Mouse (Mus musculus) adrenal gland, adult 8-10 months (tissue): ENCODE measurements at regions not wholly inside any gene's neighbourhood (a gene's known extent, or its start where the extent isn't known, plus 50 kb on each side); places are given as distances from the start of the nearest gene placed in this dataset.

Source experiments
- DNase-seq: peaks from one replicate; pipeline ENCODE4 v3.0.0; 2022

DNA sequence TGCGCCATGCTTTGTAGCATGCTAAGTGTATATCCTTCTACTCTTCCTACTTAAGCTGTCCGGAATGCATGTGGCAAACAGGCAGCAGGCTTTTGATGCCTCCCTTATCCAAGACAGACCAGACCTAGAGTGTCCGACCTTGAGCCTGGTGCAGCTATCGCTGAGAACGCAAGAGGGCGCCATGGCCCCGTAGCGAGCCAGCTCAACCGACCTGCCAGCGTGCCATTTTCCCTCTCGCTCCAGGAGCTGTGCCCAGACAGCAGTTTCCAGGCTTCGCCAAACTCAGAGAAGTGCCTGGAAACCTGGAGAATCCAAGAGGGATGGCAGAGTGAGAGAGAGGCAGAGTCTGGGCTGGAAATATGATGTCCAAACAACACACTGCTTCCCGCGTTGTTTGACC lies 155.8 kb upstream of the Gm12830 start:
- peak; percentile 72 for DNase-seq

DNA sequence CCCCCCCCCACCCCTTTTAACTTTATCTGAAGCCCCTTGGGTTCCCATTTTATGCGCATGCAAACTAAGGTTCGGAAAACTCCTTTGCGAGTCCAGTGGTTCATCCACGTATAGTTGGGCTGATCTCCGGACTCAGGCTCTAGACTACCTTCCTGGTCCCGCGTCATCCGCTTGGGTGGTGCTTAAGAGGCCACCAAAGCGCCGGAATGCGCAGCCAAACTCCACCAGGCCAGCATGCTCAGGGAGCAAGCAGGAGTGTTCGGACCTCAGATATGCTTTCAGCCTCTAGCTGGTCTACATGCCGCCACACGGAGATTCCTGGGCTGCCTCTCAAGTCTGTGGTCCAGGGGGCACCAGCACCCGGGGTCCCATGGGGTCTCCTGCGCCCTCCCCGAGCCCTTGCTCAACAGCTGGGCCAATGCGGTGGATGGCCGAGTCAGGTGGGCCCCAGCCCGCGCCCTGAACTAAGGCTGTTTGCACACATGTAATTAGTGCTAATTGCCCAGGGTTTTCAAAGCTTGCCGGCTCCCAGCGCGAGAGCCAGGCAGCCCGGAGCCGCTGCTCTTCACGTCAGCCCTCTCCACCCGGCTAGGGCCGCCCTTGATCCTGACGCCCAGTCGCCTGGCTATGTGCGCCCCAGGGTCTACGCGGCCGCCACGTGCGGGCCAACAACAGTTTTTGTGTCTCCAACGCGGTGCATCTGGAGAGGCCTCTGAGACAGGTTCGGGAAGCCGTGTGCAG lies 155.1 kb upstream of the Gm12830 start:
- DNase-seq, result no peak

DNA sequence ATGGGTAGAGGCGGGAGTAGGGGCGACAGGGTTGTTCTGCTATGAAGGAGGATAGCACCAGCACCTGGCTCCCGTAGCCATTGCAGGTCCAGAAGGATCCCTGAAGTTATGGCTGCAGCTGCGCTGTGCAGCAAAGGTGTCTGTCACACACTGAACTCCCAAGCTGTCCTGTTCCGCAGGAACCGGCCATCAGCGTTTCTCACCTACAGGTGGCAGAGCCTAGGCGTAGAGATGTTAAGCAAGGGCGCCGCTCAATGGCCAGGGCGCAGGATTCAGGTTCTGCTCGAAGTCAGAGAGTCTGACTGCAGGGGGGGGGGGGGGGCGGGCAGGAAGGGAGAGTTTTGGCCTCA lies 154.6 kb upstream of the Gm12830 start:
- no peak for DNase-seq

DNA sequence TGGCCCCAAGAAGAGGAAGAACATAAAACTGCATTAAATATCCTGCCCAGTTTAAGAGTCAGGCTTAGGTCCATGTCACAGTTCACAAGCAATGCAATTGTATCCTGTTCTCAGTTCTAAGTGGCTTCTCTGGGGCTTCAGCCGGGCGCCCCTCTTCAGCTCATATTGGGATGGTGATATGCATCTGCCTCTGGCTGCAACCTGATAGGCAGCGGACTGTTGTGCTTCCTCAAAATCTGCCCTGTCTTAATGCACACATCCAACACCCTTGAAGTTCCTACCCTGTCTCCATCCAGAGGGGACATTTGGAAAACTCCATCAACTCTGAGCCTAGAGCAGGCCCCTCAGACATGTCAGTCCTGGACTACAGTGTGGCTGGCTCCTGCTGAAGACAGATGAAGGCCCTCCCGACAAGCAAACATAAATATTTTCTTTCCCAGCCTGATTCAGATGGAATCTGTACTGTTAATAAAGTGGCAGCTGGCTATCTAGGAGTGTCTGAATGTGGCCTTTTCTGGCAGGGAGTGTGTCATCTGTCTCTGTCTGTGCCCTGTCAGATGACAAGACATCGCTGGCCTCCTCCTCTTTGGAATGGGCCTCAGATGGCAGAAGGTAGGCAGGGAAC lies 149.3 kb upstream of the Gm12830 start:
- DNase-seq, result no peak

DNA sequence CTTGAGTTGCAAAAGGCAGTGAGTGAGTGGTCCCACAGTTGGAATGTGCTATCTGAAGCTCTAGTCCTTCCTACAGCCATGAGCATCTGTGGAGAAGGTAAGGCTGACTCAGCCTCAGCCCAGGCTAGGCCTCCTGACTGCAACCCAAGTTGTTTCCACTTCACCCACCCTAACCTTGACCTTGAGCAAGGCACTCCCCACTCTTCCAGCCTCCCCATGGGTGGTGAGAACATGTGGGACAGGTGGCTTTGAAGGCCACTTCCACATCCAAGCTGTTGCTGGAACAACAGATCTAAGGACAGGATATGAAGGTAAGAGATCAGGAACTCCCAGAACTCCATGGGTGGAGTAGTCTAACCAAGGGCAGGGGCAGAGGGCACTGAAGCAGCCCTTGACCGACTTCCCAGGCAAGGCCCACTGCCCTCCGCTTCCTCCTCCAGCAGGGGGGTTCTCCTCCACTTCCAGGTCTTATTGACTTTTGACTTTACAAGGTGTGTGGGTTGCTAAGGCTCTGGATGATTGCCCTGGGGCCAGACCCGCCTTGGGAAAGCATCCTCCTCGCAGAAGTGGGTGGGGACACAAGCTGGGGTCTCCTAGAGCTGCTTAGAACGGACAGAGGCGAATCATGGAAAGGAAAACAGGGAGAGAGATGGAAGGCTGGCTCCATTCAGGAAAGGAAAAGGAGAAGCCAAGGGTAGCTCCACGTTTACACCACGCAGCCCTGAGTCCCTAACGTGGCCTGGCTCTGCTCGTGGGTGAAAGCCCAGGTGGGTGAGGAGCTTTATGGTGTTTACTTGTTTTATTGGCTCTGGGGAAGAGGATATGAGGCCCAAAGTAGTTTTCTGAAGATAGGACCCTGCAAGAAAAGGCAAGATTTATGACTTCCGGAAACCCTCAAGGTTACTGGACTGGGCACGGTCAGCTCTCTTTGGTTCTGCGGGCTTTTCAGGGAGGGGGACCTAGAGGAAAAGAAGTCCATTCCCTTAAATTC lies 144.3 kb upstream of the Gm12830 start:
- no peak for DNase-seq

DNA sequence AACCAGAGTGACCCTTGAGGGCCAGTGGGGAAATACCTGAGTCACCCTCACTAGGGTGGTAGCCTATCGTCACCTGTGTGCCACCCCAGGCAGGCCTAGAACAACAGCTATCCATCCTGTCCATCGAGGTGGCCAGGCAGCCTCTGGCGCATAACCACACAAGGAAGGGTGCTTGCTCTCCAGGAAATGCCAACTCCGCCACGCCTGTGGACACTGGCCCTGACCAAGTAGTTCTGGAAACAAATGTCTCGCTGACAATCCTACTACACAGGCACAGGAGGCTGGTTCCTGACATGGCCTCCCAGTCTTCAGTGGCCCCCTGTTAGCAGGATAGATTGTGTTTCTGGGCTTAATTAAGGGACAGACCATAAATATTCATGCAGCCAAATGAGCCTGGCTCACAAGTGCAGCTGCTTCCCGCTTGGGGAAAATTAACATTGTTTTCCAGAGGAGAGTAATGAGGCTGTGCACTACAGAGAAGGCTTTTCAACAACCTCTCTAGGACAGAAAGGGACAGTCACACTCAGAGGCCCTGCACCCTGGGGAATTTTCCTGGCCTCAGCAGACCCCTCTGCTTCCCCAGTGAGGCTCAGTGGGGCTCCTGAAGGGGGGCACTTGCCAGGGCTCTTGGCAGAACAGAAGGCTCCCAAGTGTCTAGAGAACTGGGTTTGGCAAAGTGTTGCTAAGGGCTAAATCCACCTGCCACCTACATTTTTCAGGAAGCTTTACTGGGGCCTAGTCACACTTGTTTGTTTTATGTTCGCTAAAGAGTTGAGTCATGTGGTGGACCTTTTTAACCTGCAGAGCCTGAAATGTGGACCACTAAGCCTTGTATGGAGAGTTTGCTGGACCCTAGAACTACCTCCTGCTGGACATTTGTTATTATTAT lies 143.2 kb upstream of the Gm12830 start:
- no peak for DNase-seq

DNA sequence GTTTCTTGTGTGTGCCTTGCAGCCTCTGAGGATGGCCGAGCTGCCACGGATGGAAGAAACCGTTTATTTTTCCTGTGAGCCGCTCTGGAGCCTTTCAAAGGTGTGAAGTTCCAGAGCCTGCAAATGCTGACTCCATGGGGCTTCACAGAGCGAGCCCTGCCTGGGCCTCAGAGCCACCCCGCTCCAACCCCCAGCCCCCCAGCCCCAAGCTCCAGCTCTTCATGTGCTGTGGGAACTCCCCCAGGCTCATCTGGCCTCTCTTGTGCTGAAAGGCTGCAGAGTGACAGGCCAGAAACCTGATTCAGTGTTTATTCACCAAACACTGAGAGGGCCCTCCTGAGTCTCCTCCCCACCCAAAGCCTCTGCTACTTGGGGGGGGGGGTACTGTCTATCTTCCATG lies 141.2 kb upstream of the Gm12830 start:
- DNase-seq, result no peak

DNA sequence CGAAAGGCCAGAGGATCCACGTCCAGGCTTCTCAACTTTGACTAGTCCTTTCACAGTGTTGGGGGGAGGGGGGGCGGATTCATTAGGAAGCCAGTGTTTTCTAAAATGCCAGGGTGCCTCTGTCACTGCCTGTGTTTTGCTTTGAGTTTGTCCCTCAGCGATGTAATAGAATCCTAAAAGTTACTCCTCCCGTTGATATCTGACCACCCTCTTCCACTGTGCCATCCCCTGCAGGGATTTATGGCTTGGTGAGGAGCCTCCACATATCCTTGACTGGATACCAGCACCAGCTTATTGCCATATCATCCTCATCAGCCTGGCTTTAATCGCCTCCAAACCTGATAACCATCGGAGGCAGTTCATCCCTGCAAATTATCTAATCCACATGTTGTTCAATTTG lies 138.6 kb upstream of the Gm12830 start:
- DNase-seq, result no peak

DNA sequence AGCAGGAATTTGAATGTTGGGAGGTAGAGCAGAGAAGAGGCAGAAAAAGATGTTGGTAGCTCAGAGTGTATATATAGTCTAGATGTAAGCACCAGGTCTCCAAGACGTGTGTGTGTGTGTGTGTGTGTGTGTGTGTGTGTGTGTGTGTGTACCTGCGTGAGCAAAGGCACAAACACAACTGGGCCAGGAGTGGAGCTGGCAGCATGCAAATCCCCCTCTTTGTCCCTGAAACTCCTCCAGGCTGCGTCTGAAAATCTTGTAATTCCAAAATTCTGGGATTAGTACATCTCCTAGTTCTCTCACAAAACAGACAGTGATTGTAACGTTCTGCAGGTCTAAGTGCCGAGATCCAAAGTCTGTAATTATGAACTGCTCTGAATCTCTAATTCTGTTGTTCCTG lies 137.8 kb upstream of the Gm12830 start:
- no peak for DNase-seq

DNA sequence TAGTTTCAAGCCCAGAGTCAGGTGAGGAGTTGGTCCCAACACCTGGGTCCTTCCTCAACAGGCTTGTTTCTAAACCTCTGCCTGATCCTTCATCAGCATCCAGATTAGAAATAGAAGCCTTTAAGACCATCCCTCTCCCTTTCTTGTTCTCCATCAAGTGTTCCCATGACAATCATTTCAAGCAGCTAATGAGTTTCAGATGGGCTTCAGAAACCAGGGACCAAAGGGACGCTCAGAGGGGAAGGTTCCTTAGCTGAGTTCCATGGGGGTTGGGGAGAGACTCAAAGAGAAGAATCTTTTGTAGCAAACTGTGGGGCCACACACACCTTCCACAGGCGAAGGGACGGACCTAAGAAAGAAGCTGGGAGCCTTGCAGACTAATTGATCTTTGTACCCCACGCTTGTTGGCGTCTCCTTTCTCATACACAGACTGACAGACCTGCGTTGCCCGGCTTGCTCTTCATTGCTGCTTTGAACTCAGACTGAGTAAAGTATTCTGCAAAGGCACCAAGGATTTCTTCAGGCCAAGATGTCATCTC lies 136.6 kb upstream of the Gm12830 start:
- no peak for DNase-seq

DNA sequence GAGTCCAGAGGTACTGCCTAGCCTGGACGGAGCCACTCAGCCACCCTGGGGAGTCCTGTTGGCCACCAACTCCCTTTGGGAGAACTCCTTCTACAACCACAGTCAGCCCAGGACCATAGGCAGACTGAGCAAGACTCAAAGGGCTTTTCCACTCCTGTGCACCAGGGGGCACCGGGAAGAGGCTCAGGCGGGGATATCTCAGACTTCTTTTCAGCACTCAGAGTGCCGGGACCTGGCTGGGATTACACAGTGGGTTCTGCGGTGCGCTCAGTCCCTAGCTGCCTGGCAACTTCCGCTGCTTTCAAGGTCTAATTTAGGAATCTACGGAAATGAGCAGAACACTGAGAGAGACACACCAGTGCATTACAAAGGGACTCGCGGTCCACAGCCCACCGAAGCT lies 136.1 kb upstream of the Gm12830 start:
- no peak for DNase-seq

DNA sequence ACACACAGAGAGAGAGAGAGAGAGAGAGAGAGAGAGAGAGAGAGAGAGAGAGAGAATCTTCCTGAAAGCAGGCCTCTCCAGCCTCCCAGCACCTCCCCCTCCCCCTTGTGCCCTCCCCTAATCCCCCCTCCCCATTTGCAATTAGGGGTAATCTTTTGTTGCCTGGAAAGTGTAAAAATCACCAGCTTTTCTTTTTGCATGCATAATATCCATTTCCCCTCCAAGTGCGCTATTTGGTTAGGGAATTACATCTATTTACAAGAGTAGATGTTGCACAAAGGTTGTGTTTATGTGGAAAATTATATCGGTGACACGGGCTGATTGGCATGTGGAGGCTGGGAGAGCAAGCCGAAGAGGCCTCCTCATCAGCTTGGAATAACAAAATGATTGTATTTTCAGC lies 135.4 kb upstream of the Gm12830 start:
- DNase-seq, result no peak

DNA sequence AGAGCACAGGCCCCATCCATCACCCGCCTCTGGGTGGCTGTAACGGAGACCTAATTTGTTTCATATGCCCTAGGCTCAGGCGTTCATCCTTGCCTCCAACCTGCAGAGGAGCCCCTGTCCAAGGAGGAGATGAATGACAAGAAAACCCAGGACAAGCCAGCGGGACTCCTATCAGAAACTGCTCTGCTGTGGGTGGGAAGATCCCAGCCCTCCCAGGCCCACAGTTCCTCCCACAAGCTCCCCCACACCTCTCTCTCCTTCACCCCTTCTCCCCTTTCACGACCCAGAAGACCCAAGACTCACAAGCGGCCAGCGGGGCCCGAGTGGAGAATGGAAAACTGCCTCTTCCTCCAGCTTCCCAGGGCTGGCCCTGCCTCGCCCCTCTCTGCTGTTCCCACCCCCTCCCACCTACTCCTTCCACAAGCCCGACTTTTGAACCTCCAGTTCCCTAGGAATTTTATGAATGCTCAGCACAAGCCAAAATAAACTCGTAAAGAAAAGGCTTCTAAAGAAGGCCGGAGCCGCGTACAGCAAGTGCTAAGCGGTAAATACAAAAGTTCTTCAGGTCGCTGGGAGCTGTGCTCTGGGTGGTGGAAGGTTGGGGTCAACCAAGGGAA lies 133.1 kb upstream of the Gm12830 start:
- DNase-seq, result no peak

DNA sequence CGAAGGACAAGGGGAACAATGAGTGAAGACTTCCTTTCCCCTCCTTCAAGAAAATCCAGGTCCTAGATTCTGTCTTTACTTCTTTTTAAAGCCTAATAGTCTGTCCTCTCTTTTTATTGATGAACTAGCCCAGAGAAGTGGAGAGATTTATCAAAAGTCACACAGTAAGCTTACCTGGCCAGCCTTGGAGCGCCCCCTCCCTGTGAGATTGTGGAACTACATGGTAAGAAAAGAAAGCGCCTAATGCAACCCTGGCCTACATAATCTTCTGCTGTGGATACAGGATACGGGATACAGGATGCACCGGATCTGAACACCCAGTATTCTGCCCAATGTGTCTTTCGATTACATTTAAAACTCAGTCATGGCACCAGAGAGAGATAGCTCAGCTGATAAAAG lies 132.6 kb upstream of the Gm12830 start:
- DNase-seq, result no peak

DNA sequence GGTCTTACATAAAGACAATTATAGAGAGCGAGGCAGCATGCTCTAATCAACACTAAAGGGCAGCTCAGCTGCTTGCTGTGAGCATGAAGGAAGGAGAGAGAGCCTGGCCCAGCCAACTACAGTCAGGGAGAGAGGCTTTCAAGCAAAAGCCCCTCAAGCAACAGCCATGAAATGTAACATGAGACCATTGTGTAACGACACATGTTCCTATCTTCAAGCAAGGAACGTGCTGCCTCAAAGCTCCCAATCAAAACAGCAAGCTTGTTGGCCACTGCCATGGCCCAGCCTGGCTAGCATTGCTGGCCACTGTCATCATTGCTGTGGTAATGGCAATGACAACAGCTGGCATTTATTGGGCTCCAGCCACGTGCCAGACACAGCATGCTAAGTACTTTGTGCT lies 115.9 kb upstream of the Gm12830 start:
- DNase-seq, result no peak

DNA sequence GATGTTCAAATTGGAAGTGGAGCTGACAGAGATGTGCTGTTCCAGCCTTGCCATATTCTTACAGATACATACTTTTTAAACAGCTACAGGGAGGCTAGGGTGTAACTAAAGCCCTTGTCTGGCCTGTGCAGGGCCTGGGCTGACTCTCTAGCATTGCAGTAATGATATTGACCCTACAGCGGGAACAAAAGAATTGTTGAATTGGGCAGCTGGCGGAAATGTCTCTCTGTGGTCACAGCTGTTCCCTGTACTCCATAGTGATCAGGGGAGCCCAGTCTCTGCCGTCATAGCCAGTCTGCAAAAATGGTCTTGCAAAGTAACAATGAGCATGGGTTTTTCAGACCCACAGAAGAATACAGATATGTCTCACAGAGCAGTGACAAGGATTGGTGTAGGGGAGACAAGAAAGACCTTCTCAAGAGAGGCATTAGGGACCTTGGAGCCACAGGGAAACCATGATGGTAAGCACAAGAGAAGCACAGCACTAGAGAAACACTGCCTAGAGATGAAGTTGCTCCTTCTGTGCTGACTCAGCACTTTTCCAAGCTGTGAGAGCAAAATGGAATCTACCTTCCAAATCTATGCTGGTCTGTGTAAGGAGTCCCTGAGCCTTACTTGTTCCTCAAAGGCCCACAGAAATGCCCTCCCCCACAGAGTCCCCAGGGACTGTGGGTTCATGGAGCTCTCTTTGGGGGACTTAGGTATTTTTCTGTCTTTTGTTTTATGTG lies 111.2 kb upstream of the Gm12830 start:
- no peak for DNase-seq

DNA sequence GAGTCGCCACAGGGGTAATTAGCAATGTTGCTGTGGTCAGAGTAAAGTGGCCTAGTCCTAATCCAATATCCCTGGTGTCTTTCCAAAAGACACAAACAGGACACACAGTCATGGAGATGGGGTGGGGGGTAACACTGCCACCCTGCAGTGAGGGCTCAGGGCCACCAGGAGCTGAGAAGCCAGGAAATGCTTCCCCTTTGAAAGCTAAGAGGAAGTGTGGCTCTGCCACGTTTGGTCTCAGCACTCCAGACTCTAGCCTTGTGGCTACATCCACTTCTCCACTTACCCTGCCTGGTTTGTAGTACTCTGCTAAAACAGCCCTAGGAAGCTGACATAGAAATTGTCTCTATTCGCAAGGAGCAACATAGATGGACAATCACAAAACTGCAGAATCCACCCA lies 110.4 kb upstream of the Gm12830 start:
- no peak for DNase-seq

DNA sequence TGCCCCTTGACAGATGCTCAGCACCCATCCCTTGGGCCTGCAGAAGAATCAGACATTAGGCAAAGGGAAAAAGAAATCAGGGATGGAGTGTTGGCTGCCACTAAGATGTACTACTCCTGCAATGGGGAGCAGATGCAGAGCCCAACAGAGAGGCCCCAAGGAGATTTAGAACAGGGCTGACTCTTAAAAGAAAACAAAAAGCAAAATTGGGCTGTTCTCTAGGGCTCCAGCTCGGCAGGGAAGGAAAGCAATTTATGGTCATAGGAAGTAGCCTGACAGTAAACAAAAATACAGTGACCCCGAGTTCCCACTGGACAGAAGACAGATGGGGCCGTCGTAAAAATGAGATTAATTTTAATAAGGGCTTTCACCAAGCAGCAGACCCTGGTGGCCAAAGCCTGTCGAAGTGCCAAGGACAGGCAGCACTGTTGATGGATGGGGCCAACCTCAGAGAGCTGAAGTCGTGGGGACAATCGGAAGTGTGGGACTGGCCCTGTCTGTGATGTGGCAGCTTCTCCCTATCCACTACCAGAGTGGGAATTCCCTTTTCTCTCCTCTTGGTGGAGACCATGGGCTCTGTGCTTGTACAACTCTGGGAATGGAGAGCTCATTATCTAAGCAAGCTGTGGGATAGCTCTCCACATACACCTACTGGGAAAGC lies 109.4 kb upstream of the Gm12830 start:
- DNase-seq, result no peak

DNA sequence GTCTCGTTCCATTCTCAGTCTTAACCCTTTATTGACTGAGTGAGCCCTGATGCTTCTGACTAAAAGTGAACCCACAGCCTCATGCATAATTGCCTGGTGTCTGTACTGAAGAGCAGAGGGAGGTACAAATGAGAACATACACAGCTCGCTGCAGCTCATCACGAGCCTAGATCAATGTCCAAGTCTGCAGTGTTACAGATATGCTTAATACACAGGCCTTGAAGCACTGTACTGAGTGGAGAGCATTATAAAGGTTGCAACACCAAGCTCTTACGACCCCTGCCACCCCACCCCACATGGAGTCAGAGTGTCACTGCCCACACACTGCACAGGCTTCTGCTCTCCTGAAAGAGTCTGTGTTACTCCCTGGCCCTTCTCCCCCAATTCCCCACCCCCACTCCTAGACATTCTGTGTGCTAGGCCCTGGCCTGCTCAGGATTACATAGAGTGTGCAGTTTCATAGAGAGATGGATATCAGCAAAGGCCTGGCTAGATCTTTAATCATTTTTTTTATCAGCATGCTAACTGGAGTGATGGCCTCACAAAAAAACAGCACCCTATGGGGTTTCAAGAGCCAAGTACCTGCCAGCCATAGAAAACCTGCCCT lies 108.5 kb upstream of the Gm12830 start:
- DNase-seq, result no peak

DNA sequence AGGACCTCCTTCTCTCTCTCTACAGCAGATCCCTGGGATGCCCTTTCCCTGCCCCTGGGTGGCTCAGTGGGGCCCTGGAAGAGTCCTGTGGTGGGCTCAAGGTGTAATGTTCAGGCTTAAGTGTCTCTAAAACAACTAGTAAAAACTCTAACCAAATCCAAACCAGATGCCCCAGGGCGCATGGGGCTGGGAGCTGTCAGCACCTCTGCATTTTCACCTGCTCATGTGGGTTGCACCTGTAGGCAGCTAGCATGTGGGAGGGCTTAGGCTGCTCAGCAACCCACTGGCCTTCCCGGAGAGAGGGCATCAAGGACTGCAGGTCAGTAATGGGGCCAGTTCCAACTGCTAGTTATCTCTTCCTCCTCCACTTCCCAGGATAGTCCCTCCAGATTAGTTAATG lies 104.8 kb upstream of the Gm12830 start:
- DNase-seq, result no peak
